Mouse (Mus musculus): ENCODE measurements around the gene Lclat1. TPM values are rescaled to one million over a fixed set of nuclear protein-coding genes. Genes with fewer than 3 reads are reported as not detected.
"Not testable (repeated sequence)": the region's sequence is repeated elsewhere in the genome, so short reads cannot be mapped to it uniquely, and the experiment has no call there.

The Lclat1 gene
- polyA plus RNA-seq, 1 experiment from 2014 or later, result 10.8 TPM

DNA sequence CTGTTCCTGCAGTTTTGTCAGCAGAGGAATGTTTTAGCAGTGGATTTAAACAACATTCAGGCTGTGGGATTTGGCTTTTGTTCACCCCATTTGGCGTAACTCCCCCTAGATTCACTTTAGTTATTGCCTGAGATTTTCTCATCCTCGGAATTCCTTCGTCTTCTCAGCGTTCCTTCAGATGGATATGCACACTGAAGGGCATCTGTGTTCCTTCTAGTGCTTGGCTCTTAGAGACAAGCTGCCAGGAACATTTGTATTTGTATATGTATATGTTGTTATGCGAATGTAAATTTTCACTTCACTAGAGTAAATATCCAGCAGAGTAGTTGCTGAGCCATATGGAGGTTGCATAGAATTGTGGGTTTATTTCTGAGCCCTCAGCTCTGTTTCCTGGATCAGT, 12.8 kb downstream of the Lclat1 start:
- Histone ChIP-seq H3K9ac (no peak overlapping the region), H3K9me3 (no peaks in the 10 kb centered on the region), H3K27me3 (no peaks in the 10 kb centered on the region), H3K4me1 (0 out of 2 replicates have a peak, but pooled peaks cover 2% of the 10 kb centered on the region), H3K36me3 (replicated peaks) (no peaks in the 10 kb centered on the region), H3K4me3 (replicated peaks) (no peak overlapping the region), H3K27ac (no peak overlapping the region), H3K4me2 (no peak overlapping the region)
- ATAC-seq (ENCODE audit: low FRiP score), result no peak
- 82% methylated on average over 5 of the region's 5 CpGs for WGBS

DNA sequence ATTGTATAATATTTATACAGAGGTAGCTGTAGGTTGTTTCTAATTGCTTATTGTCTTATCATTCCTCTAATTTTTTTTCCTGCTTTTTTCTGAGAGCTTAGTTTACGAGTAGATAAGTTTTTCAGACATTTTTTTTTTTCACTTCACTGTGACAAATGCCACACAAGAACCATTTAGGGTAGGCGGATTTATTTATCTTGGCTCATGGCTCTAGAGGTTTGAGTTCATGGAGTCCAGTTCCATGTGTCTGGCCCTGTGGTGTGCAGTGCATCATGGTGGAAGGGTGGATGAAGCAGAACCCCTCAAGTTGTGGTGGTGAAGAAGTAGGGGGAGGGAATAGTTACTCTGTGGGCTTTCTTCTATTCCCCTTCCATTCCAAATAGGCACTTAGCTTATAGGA, 13.9 kb downstream of the Lclat1 start:
- ATAC-seq (ENCODE audit: low FRiP score), result no peak
- 91% methylated on average over 2 of the region's 2 CpGs for WGBS

DNA sequence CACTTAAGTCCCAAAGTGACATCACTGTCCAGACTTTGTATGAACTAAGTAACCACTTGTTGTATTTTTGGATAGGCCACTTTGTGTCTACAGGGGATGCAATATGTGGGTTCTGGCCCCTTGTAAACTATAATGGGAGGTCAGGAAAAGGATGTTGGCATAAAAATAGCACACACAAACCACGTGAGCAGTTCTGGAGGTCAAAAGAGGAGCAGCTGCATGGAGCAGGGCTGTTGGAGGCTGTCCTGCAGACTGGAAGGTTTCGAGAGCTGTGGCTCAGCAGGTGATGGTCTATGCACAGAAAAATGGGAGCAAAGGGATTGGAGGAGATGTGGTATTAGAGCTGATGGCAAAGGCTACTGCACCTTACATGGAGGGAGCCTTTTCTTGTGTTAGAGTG, 18.6 kb downstream of the Lclat1 start:
- H3K27me3 ChIP-seq, result no peaks in the 10 kb centered on the region
- WGBS, result 78% methylated on average over 2 of the region's 2 CpGs
- H3K4me3 ChIP-seq (replicated peaks), result no peak overlapping the region
- H3K4me2 ChIP-seq, result no peak overlapping the region
- no peak overlapping the region for H3K9ac ChIP-seq
- no peak overlapping the region for H3K27ac ChIP-seq
- no peaks in the 10 kb centered on the region for H3K9me3 ChIP-seq
- H3K4me1 ChIP-seq, result no peaks in the 10 kb centered on the region
- H3K36me3 ChIP-seq (replicated peaks), result no peaks in the 10 kb centered on the region
- no peak for ATAC-seq (ENCODE audit: low FRiP score)

More for the DNA sequence above, 13.9 kb downstream of the Lclat1 start:
- Histone ChIP-seq H3K4me3 (replicated peaks) (no peak overlapping the region), H3K9me3 (no peaks in the 10 kb centered on the region), H3K27me3 (no peaks in the 10 kb centered on the region), H3K4me2 (no peak overlapping the region), H3K36me3 (replicated peaks) (no peaks in the 10 kb centered on the region), H3K27ac (no peak overlapping the region), H3K9ac (no peak overlapping the region), H3K4me1 (0 out of 2 replicates have a peak, but pooled peaks cover 2% of the 10 kb centered on the region)

- H3K4me2 ChIP-seq, result no peak overlapping the region
- no peaks in the 10 kb centered on the region for H3K4me1 ChIP-seq
- ATAC-seq (ENCODE audit: low FRiP score), result no peak
- H3K4me3 ChIP-seq (replicated peaks), result no peak overlapping the region
- H3K27ac ChIP-seq, result no peak overlapping the region
- H3K36me3 ChIP-seq (replicated peaks), result no peaks in the 10 kb centered on the region
- H3K9ac ChIP-seq, result no peak overlapping the region
- H3K27me3 ChIP-seq, result no peaks in the 10 kb centered on the region
- H3K9me3 ChIP-seq, result no peaks in the 10 kb centered on the region
These were observed 19.1 kb downstream of the Lclat1 start for GRCm38 (mm10) chr17:73126903-73127302.

- H3K4me3 ChIP-seq (replicated peaks), result no peak overlapping the region
- WGBS, result 93% methylated on average over 5 of the region's 5 CpGs
These were observed 29.0 kb downstream of the Lclat1 start for GRCm38 (mm10) chr17:73136562-73137484.

DNA sequence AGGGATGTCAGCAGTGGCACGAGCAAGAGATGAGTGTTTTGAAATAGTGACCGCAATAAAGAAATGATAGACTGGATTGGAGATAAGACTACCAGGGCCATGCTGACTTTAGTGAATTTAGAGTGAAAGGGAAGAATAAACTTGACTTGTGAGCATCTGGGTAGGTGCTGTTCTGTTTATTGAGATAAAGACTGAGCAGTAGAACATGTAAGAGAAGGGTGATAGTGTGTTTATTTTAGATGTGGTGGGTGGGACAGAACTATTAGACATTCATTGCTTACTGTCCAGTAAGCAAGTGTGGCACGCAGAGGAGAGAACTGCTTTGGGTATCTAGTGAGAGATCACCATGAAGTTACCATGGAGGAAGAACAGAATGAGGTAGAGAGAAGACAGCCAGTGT, 30.4 kb downstream of the Lclat1 start:
- Histone ChIP-seq H3K36me3 (replicated peaks) (no peaks in the 10 kb centered on the region), H3K9me3 (no peaks in the 10 kb centered on the region), H3K4me3 (replicated peaks) (no peak overlapping the region), H3K4me1 (no peaks in the 10 kb centered on the region), H3K27ac (no peak overlapping the region), H3K4me2 (no peak overlapping the region), H3K27me3 (no peaks in the 10 kb centered on the region), H3K9ac (no peak overlapping the region)
- WGBS, result 93% methylated on average over 3 of the region's 3 CpGs
- no peak for ATAC-seq (ENCODE audit: low FRiP score)

More at GRCm38 (mm10) chr17:73136562-73137484, 29.0 kb downstream of the Lclat1 start:
- H3K4me1 ChIP-seq, result no peaks in the 10 kb centered on the region
- no peak overlapping the region for H3K27ac ChIP-seq
- H3K36me3 ChIP-seq (replicated peaks), result no peaks in the 10 kb centered on the region
- no peaks in the 10 kb centered on the region for H3K9me3 ChIP-seq
- ATAC-seq (ENCODE audit: low FRiP score), result no peak
- no peaks in the 10 kb centered on the region for H3K27me3 ChIP-seq
- H3K9ac ChIP-seq, result no peak overlapping the region
- no peak overlapping the region for H3K4me2 ChIP-seq

GRCm38 (mm10) chr17:73142029-73142428, 34.2 kb downstream of the Lclat1 start:
- ATAC-seq (ENCODE audit: low FRiP score), result no peak
- no peaks in the 10 kb centered on the region for H3K36me3 ChIP-seq (replicated peaks)
- no peaks in the 10 kb centered on the region for H3K4me1 ChIP-seq
- no peak overlapping the region for H3K4me2 ChIP-seq
- no peak overlapping the region for H3K9ac ChIP-seq
- no peaks in the 10 kb centered on the region for H3K27me3 ChIP-seq
- 95% methylated on average over 4 of the region's 4 CpGs for WGBS
- no peak overlapping the region for H3K4me3 ChIP-seq (replicated peaks)
- H3K27ac ChIP-seq, result no peak overlapping the region
- H3K9me3 ChIP-seq, result no peaks in the 10 kb centered on the region

GRCm38 (mm10) chr17:73142445-73142844, 34.7 kb downstream of the Lclat1 start:
- H3K4me2 ChIP-seq, result no peak overlapping the region
- no peak overlapping the region for H3K9ac ChIP-seq
- H3K27me3 ChIP-seq, result no peaks in the 10 kb centered on the region
- no peaks in the 10 kb centered on the region for H3K4me1 ChIP-seq
- no peak for ATAC-seq (ENCODE audit: low FRiP score)
- no peak overlapping the region for H3K27ac ChIP-seq
- H3K9me3 ChIP-seq, result no peaks in the 10 kb centered on the region
- no peak overlapping the region for H3K4me3 ChIP-seq (replicated peaks)
- 88% methylated on average over 2 of the region's 2 CpGs for WGBS
- H3K36me3 ChIP-seq (replicated peaks), result no peaks in the 10 kb centered on the region

DNA sequence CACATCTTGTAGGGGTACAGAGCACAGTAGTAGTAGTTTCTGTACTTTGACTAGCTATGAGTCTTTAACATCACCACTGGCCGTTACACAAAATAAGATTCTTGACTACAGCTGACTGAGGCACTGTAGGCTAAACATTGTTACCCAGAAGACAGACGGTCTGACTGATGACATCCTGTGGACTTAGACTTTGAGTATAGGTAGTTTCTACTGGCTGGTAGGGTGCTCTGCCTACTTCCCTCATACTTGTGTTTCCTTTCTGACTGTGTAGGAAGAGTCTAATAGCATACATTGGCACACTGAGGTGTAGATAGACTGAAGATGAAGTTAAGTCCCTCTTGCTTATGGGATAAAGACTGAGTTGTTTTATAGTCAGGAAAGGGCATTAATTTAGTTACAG, 37.6 kb downstream of the Lclat1 start:
- no peak overlapping the region for H3K27ac ChIP-seq
- WGBS, result 95% methylated on average over 2 of the region's 2 CpGs
- no peaks in the 10 kb centered on the region for H3K4me1 ChIP-seq
- no peak overlapping the region for H3K4me2 ChIP-seq
- no peak overlapping the region for H3K4me3 ChIP-seq (replicated peaks)
- no peaks in the 10 kb centered on the region for H3K9me3 ChIP-seq
- H3K9ac ChIP-seq, result no peak overlapping the region
- H3K27me3 ChIP-seq, result no peaks in the 10 kb centered on the region
- H3K36me3 ChIP-seq (replicated peaks), result no peaks in the 10 kb centered on the region
- ATAC-seq (ENCODE audit: low FRiP score), result no peak

GRCm38 (mm10) chr17:73148607-73149006, 40.8 kb downstream of the Lclat1 start:
- Histone ChIP-seq H3K27me3 (no peaks in the 10 kb centered on the region), H3K4me3 (replicated peaks) (no peak overlapping the region), H3K9me3 (no peaks in the 10 kb centered on the region), H3K4me2 (no peak overlapping the region), H3K36me3 (replicated peaks) (no peaks in the 10 kb centered on the region), H3K4me1 (no peaks in the 10 kb centered on the region), H3K9ac (no peak overlapping the region), H3K27ac (no peak overlapping the region)
- no peak for ATAC-seq (ENCODE audit: low FRiP score)
- 89% methylated on average over 2 of the region's 2 CpGs for WGBS

- not testable (repeated sequence) for H3K4me2 ChIP-seq; H3K4me3 ChIP-seq (replicated peaks); H3K27ac ChIP-seq; H3K9ac ChIP-seq; H3K36me3 ChIP-seq (replicated peaks); H3K27me3 ChIP-seq; H3K9me3 ChIP-seq; ATAC-seq (ENCODE audit: low FRiP score); H3K4me1 ChIP-seq
- WGBS, result 95% methylated on average over 3 of the region's 3 CpGs
These were observed 45.2 kb downstream of the Lclat1 start for GRCm38 (mm10) chr17:73152790-73153525.

DNA sequence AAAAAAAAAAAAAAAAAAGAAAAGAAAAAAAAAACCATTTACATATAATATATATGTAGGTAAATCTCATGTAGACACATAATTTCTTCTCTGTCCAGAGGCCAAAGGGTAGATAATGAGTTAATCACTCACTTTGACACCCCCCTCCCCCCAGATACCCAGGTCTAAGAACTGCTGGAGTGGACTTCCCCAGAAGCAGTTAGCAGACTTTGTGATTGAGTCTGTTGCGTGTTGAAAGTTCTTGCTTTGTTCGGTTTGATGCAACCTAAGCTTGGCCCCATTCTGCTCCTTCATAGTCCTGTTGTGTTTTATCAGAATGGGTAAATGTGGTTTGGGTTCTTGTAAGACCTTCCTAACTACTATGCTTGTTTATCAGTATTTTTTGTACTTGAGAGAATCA, 45.9 kb downstream of the Lclat1 start:
- 89% methylated on average over 2 of the region's 2 CpGs for WGBS
- no peak for ATAC-seq (ENCODE audit: low FRiP score)
- no peak overlapping the region for H3K4me3 ChIP-seq (replicated peaks)
- H3K27ac ChIP-seq, result no peak overlapping the region
- no peaks in the 10 kb centered on the region for H3K9me3 ChIP-seq
- H3K9ac ChIP-seq, result no peak overlapping the region
- no peaks in the 10 kb centered on the region for H3K36me3 ChIP-seq (replicated peaks)
- no peaks in the 10 kb centered on the region for H3K27me3 ChIP-seq
- H3K4me1 ChIP-seq, result no peaks in the 10 kb centered on the region
- H3K4me2 ChIP-seq, result no peak overlapping the region
